Mouse (Mus musculus) midbrain, embryonic 13.5 days (tissue): Measurements from ENCODE around the gene Vamp2. TPM values are rescaled to one million over a fixed set of nuclear protein-coding genes. Genes with fewer than 3 reads are reported as not detected.

Experiments used
- ATAC-seq: fragments of 200-750 bp; cut with Nextera tagmentation; 2 replicates; pipeline ENCODE4 v1.8.0; 2017; ENCODE audit warnings: mild to moderate bottlenecking, moderate TSS enrichment, moderate library complexity
- H3K27ac ChIP-seq: fragments of 300-500 bp; sonication (generic); 2 replicates; pipeline ENCODE4 v1.5.1; 2015; ENCODE audit warnings: inconsistent platforms, mild to moderate bottlenecking, moderate library complexity
- H3K27me3 ChIP-seq: fragments of 300-500 bp; sonication (generic); 2 replicates; pipeline ENCODE4 v1.6.1; 2015; ENCODE audit warnings: mild to moderate bottlenecking, inconsistent platforms
- H3K36me3 ChIP-seq: fragments of 300-500 bp; sonication (generic); 2 replicates; pipeline ENCODE4 v1.6.1; 2015; ENCODE audit warnings: mild to moderate bottlenecking, inconsistent platforms
- H3K4me1 ChIP-seq: fragments of 300-500 bp; sonication (generic); replicated peaks from 2 replicates; pipeline ENCODE4 v1.6.1; 2015; ENCODE audit warnings: inconsistent platforms
- H3K4me2 ChIP-seq: fragments of 300-500 bp; sonication (generic); replicated peaks from 2 replicates; pipeline ENCODE4 v1.6.1; 2015; ENCODE audit warnings: moderate library complexity, mild to moderate bottlenecking, inconsistent platforms
- H3K4me3 ChIP-seq: fragments of 300-500 bp; sonication (generic); replicated peaks from 2 replicates; pipeline ENCODE4 v1.5.1; 2015; ENCODE audit warnings: mild to moderate bottlenecking, inconsistent platforms
- H3K9ac ChIP-seq: fragments of 300-500 bp; sonication (generic); replicated peaks from 2 replicates; pipeline ENCODE4 v1.6.1; 2015; ENCODE audit warnings: mild to moderate bottlenecking, inconsistent platforms
- H3K9me3 ChIP-seq: fragments of 300-500 bp; sonication (generic); 2 replicates; pipeline ENCODE4 v1.6.1; 2016; ENCODE audit warnings: mild to moderate bottlenecking, inconsistent platforms
- WGBS: fragments of 180-500 bp; shearing (Covaris S2); methylation state at CpG from one replicate; pipeline ENCODE4 v1.1.7; 2015; 5-methylcytosine and 5-hydroxymethylcytosine counted together
- polyA plus RNA-seq: library from polyadenylated mRNA; unstranded; fragments of >200 nt; fragmentation: Nextera tagmentation; extraction: Ambion mirVana; gene quantifications from 2 replicates; pipeline ENCODE4 v1.2.1, GENCODE M21; 2015

The Vamp2 gene
- polyA plus RNA-seq, 1 experiment from 2014 or later = 188 TPM

DNA sequence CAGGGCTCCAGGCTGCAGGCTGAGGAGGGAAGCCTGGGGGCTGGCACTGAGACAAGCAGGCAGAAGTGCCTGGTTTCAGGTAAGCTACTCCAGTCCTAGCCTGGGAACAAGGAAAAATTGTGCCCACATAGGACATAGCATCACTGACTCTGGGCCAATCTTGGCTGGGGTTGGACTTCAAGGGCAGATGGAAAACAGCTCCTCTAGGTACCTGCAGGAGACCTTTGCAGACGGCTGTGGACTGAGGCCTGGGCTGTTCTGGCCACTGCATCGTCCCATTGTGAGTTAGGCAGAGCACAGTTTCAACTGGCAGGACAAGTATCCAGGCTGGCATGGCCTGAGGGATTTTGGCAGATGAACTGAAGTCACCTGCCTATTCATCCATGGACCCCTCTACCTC lies 17.5 kb downstream of the Vamp2 start:
- Histone ChIP-seq H3K4me1 (peaks cover 2% of the 10 kb centered on the region; the same call in 1 of the 2 replicates), H3K36me3 (peaks cover 87% of the 10 kb centered on the region), H3K27ac (no peak overlapping the region), H3K9me3 (no peaks in the 10 kb centered on the region), H3K4me3 (no peak overlapping the region), H3K9ac (no peak overlapping the region), H3K27me3 (no peaks in the 10 kb centered on the region), H3K4me2 (no peak overlapping the region)
- WGBS = 82% methylated on average over 2 of the region's 2 CpGs
- no peak for ATAC-seq

DNA sequence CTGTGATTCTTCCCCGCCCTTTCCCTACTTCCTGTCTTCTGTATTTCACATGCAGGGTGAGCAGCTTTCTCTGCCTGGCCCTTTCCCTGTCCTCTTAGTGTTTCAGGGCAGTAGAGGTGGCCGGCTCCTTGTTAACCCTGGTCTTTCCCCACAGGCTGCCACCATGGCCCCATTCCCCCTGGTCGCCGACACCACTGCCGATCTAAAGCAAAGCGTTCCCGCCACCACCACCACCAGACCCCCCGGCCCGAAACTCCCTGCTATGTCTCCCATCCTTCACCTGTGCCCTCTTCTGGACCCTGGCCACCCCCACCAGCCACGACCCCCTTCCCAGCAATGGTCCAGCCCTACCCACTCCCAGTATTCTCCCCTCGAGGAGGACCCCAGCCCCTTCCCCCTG lies 18.0 kb downstream of the Vamp2 start:
- no peak overlapping the region for H3K9ac ChIP-seq
- H3K27me3 ChIP-seq = no peaks in the 10 kb centered on the region
- no peak overlapping the region for H3K4me3 ChIP-seq
- WGBS = 94% methylated on average over 11 of the region's 11 CpGs
- H3K4me2 ChIP-seq = no peak overlapping the region
- no peak overlapping the region for H3K27ac ChIP-seq
- H3K9me3 ChIP-seq = no peaks in the 10 kb centered on the region
- 0 out of 2 replicates have a peak, but pooled peaks cover 3% of the 10 kb centered on the region for H3K4me1 ChIP-seq
- peaks cover 82% of the 10 kb centered on the region for H3K36me3 ChIP-seq
- no peak for ATAC-seq

DNA sequence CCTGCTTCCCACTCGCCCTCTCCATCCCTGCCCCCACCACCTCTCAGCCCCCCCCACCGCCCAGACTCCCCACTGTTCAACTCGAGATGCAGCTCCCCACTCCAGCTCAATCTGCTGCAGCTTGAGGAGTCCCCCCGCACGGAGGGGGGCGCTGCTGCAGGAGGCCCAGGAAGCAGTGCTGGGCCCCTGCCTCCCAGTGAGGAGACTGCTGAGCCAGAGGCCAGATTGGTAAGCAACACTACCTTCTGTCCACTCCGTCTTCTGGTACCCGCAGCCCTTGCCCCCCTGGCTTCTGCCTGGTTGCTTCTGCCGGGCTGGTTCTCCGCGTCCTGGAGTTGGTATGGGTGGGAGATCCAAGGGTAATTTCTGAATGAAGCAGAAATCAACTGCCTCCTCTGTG lies 18.6 kb downstream of the Vamp2 start:
- Histone ChIP-seq H3K27ac (no peak overlapping the region), H3K4me1 (peaks cover 8% of the 10 kb centered on the region; the same call in 1 of the 2 replicates), H3K4me3 (no peak overlapping the region), H3K9ac (no peak overlapping the region), H3K9me3 (no peaks in the 10 kb centered on the region), H3K4me2 (no peak overlapping the region), H3K27me3 (peaks cover 2% of the 10 kb centered on the region; the same call in 1 of the 2 replicates), H3K36me3 (peaks cover 77% of the 10 kb centered on the region)
- 84% methylated on average over 11 of the region's 11 CpGs for WGBS
- no peak for ATAC-seq

DNA sequence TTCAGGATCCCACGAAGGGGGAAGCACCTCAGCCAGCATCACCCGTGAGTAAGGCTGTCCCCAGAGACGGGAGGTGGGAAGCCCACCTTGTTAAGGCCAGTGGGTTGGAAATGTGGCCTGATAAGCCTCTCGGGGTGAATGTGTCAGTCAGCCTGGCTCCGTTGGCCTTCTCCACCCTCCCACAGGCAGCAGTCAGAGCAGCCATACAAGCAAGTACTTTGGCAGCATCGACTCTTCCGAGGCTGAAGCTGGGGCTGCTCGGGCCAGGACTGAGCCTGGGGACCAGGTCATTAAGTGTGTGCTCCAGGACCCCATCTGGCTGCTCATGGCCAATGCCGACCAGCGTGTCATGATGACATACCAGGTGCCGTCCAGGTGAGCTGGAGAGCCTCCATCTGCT lies 19.4 kb downstream of the Vamp2 start:
- peaks cover 12% of the 10 kb centered on the region; the same call in 1 of the 2 replicates for H3K4me1 ChIP-seq
- no peak for ATAC-seq
- peaks cover 69% of the 10 kb centered on the region for H3K36me3 ChIP-seq
- H3K4me2 ChIP-seq = no peak overlapping the region
- WGBS = 90% methylated on average over 11 of the region's 11 CpGs
- no peak overlapping the region for H3K27ac ChIP-seq
- peaks cover 10% of the 10 kb centered on the region; the same call in 1 of the 2 replicates for H3K27me3 ChIP-seq
- H3K9ac ChIP-seq = no peak overlapping the region
- no peak overlapping the region for H3K4me3 ChIP-seq
- H3K9me3 ChIP-seq = no peaks in the 10 kb centered on the region

DNA sequence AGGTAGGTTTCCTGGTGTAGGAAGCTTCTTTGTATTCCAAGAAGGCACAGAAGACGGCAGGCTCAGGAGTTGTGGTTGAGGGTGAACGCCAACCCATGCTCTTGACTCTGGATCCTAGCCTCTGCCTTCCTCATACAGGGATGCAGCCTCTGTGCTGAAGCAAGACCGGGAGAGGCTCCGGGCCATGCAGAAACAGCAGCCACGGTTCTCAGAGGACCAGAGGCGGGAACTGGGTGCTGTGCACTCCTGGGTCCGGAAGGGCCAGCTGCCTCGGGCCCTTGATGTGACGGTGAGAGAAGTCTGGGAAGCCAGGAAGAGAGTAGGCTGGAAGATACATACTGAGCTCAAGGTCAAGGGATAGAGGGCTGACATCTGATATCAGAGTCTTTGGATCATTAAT lies 19.9 kb downstream of the Vamp2 start:
- WGBS = 93% methylated on average over 9 of the region's 9 CpGs
- Histone ChIP-seq H3K27ac (no peak overlapping the region), H3K9me3 (no peaks in the 10 kb centered on the region), H3K9ac (no peak overlapping the region), H3K27me3 (peaks cover 12% of the 10 kb centered on the region; the same call in 1 of the 2 replicates), H3K4me3 (no peak overlapping the region), H3K36me3 (peaks cover 63% of the 10 kb centered on the region), H3K4me2 (no peak overlapping the region), H3K4me1 (peaks cover 14% of the 10 kb centered on the region; the same call in 1 of the 2 replicates)
- no peak for ATAC-seq

DNA sequence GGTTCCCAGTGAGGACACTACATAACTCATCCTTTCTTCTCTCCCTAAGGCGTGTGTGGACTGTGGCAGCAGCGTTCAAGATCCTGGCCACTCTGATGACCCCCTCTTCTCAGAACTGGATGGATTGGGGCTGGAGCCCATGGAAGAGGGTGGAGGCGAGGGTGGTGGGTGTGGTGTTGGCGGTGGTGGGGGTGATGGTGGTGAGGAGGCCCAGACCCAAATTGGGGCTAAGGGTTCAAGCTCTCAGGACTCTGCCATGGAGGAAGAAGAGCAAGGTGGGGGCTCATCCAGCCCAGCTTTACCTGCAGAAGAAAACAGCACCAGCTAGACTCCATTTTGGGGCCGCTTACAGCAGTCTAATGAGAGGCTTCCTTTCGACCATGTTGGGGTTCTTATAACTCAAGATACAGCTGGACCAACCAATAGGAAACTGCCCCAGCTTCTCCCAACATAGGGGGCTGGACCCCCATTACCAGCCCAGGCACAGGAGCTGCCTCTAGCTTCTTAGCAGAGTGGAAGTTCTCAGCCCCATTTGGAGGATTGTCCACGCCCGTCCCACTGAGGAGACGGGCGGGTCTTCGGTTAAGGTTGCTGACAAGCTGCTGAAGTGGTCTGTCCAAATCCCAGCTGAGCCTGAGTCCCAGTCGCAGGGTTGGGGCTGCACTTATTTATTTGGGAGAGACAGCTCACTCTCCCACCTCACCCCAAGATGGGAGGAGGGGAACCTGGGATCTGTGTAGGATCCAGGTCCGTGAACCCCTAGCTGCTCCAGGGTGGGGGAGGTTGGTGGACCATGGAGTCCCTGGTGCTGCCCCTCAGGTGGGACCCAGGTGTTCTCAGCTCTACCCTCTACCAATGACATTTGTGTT lies 21.0 kb downstream of the Vamp2 start:
- ATAC-seq = peak; percentile 32; the same call in 1 of the 2 replicates
- peaks cover 15% of the 10 kb centered on the region; the same call in 1 of the 2 replicates for H3K27me3 ChIP-seq
- no peak overlapping the region; the same call in 1 of the 2 replicates for H3K9ac ChIP-seq
- no peak overlapping the region for H3K4me2 ChIP-seq
- H3K4me1 ChIP-seq = peaks cover 14% of the 10 kb centered on the region; the same call in 1 of the 2 replicates
- H3K4me3 ChIP-seq = no peak overlapping the region
- no peaks in the 10 kb centered on the region for H3K9me3 ChIP-seq
- no peak overlapping the region for H3K27ac ChIP-seq
- 80% methylated on average over 13 of the region's 13 CpGs for WGBS
- H3K36me3 ChIP-seq = peaks cover 53% of the 10 kb centered on the region

DNA sequence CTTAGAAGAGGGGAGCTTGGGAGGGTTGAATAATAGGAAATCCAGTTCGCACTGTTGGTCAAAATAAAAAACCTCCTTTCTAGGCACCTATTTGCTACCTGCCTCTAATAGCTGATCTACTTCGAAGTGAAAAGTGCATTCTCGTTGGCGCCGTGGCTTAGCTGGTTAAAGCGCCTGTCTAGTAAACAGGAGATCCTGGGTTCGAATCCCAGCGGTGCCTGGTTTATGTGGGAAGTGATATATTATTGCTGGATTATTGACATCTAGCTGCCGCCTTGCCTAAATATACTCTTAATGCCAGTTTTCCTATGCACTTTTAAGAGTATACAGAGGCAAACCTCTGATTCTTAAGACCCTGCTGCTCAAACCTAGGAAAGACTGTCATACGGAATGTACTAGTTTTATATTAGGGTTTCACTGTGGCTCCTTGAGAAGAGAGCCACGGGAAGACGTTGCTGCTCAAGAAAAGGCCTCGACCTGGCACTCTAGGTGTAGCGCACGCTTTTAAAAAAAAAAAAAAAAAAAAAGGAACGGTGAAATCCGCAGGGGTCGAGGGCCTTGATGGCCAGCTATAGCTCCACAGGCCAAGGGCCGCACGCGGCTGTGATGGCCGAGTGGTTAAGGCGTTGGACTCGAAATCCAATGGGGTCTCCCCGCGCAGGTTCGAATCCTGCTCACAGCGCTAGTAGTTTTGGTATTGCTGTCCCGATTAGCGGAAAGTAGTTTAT lies 22.2 kb downstream of the Vamp2 start:
- Histone ChIP-seq H3K27me3 (peaks cover 20% of the 10 kb centered on the region), H3K9me3 (no peaks in the 10 kb centered on the region), H3K36me3 (peaks cover 41% of the 10 kb centered on the region), H3K9ac (peak overlapping the region; percentile 28), H3K4me2 (peak overlapping the region; percentile 55), H3K4me1 (peaks cover 14% of the 10 kb centered on the region; the same call in 1 of the 2 replicates), H3K4me3 (peak overlapping the region; percentile 48), H3K27ac (no peak overlapping the region)
- ATAC-seq = peak; percentile 71
- under 1% methylated on average over 30 of the region's 30 CpGs for WGBS

DNA sequence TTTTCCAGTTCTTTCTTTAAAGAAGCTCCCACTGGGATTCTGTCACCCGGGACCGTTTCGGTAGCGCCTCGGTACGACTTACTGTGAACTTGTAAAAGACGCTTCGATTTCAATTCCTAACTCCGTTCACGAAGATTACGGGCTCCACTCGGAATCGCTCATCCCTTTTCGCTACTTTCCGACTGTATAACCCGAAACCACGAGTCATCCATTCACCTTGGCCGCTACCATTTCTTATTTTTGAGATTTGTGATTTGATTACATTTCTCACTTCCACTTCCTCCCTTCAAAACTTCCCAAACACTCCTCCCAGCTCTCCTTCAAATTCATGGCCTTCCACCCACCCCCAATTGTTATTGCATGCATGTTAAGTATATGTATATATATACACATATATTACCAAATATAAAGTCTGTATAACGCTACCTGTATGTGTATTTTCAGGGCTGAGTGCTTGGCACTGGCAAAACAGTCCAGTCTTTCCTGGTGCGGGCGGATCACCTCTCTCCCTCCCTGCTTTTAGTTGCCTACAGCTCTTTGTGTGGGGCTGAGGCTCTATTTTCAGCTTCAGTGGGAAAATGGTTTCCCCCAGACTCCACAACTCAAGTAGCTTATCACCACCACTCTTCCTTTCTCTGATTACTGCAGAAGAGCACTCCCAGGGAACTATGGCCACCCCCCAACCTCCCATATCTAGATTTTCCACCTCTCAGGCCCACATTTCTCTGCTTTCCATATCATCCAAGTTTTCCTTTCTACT lies 22.9 kb downstream of the Vamp2 start:
- peak overlapping the region; percentile 48 for H3K4me3 ChIP-seq
- WGBS = 6% methylated on average over 21 of the region's 21 CpGs
- H3K9me3 ChIP-seq = no peaks in the 10 kb centered on the region
- H3K27ac ChIP-seq = no peak overlapping the region
- peaks cover 14% of the 10 kb centered on the region; the same call in 1 of the 2 replicates for H3K4me1 ChIP-seq
- peaks cover 27% of the 10 kb centered on the region for H3K27me3 ChIP-seq
- H3K9ac ChIP-seq = peak overlapping the region; percentile 1
- H3K36me3 ChIP-seq = peaks cover 33% of the 10 kb centered on the region
- ATAC-seq = 0 out of 2 replicates have a peak, but pooled peaks have one; percentile 12
- H3K4me2 ChIP-seq = peak overlapping the region; percentile 55

DNA sequence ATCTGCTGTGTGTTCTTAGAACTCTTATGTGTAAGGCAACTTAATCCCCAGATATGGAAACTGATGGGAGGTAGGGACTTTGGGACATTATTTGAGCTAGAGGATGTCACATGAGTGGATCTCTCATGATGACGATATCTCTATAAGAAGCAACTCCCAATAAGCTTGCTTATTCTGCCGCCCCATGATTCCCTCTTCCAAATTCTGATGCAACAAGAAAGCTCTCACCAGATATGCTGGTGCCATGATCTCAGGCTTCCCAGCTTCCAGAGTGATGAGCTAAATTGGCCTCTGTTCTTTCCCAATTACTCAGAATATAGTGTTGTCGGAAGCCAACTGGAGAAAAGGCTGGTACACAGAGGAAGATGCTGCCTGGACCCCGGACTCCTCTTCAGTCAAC lies 23.6 kb downstream of the Vamp2 start:
- Histone ChIP-seq H3K4me3 (no peak overlapping the region), H3K9me3 (no peaks in the 10 kb centered on the region), H3K27me3 (peaks cover 34% of the 10 kb centered on the region), H3K4me2 (peak overlapping the region; percentile 55; the same call in 1 of the 2 replicates), H3K9ac (0 out of 2 replicates have a peak overlapping the region, but pooled peaks have one; percentile 1), H3K27ac (no peak overlapping the region), H3K4me1 (peaks cover 16% of the 10 kb centered on the region), H3K36me3 (peaks cover 28% of the 10 kb centered on the region)
- WGBS = 61% methylated on average over 4 of the region's 4 CpGs
- ATAC-seq = no peak

DNA sequence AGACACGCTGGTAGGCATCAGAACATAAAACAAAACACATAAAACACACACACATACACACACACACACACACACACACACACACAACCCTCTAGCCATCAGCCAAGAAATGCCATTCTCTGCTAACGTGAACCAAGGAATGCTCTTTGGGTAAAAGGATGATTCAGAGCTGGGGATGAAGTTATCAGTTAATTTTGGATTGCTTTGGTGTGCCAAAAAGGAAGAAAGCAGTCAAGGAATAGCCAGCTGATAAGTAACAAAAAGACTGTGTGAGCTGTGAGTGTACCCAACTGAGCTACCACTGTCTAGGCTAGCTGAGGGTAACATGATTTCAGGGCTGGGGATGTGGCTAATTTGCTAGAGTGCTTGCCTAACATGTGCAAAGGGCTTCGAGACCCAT lies 25.7 kb downstream of the Vamp2 start:
- H3K27me3 ChIP-seq = peaks cover 35% of the 10 kb centered on the region
- WGBS = 68% methylated on average over 3 of the region's 3 CpGs
- no peak for ATAC-seq

DNA sequence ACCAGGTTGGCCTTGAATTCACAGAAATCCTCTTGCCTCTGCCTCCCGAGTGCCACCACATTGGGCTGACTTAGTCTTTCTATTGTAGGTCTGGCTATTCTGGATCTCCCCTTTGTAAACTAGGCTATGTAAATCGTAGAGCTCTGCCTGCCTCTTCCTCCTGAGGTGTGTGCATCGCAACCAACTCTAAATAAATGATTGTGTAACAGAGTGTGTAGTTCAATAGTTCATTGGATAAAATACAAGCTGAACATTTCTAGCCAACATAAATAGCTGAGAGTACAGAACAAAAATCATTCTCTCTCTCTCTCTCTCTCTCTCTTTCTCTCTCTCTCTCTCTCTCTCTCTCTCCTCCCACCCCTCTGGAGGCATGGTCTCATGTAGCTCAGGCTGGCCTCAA lies 26.3 kb downstream of the Vamp2 start:
- H3K36me3 ChIP-seq = peaks cover under 1% of the 10 kb centered on the region; the same call in 1 of the 2 replicates
- no peaks in the 10 kb centered on the region for H3K9me3 ChIP-seq
- ATAC-seq = no peak
- H3K4me2 ChIP-seq = no peak overlapping the region
- H3K4me1 ChIP-seq = peaks cover 40% of the 10 kb centered on the region
- whole genome bisulfite sequencing = 80% methylated on average over 3 of the region's 3 CpGs
- H3K4me3 ChIP-seq = no peak overlapping the region
- no peak overlapping the region for H3K9ac ChIP-seq
- peaks cover 40% of the 10 kb centered on the region for H3K27me3 ChIP-seq
- no peak overlapping the region for H3K27ac ChIP-seq

More for the DNA sequence above, 25.7 kb downstream of the Vamp2 start:
- peaks cover 34% of the 10 kb centered on the region for H3K4me1 ChIP-seq
- no peak overlapping the region for H3K27ac ChIP-seq
- H3K4me2 ChIP-seq = no peak overlapping the region
- H3K4me3 ChIP-seq = no peak overlapping the region
- no peaks in the 10 kb centered on the region for H3K9me3 ChIP-seq
- H3K9ac ChIP-seq = no peak overlapping the region
- peaks cover 6% of the 10 kb centered on the region for H3K36me3 ChIP-seq
